Comparison of ENCODE assay signal across 8 mouse cellular contexts in genomic region chr16:96081742-96082241, GRCm38 (mm10). TPM values are rescaled to one million over a fixed set of nuclear protein-coding genes. Genes with fewer than 3 reads are reported as not detected.
DNase-seq lines count a peak whose midpoint lies in the region; ATAC-seq and TF ChIP-seq lines count a peak whose summit lies in the region.

No protein-coding gene starts in this region.

- WGBS in embryonic facial prominence, embryonic 11.5 days, result under 1% methylated on average over 56 of the region's 68 CpGs
- under 1% methylated on average over 65 of the region's 68 CpGs for WGBS in hindbrain, embryonic 14.5 days
- under 1% methylated on average over 65 of the region's 68 CpGs for WGBS in limb, embryonic 15.5 days

- no peaks in the 10 kb centered on the region for H3K9me3 ChIP-seq in embryonic facial prominence, embryonic 11.5 days (replicated peaks; ENCODE audit: control insufficient read depth, low read length)
- no peaks in the 10 kb centered on the region for H3K9me3 ChIP-seq in hindbrain, embryonic 14.5 days (ENCODE audit: control insufficient read depth, low read length)
- no peaks in the 10 kb centered on the region for H3K9me3 ChIP-seq in limb, embryonic 15.5 days

- H3K4me2 ChIP-seq in embryonic facial prominence, embryonic 11.5 days (ENCODE audit: low read depth, low read length), result peak overlapping the region; percentile 71
- peak overlapping the region; percentile 69 for H3K4me2 ChIP-seq in hindbrain, embryonic 14.5 days (replicated peaks)
- peak overlapping the region; percentile 63 for H3K4me2 ChIP-seq in limb, embryonic 15.5 days
- H3K4me2 ChIP-seq in myocyte (ENCODE audit: low read depth), result no peak overlapping the region

- H3K36me3 ChIP-seq in embryonic facial prominence, embryonic 11.5 days (replicated peaks; ENCODE audit: control insufficient read depth, insufficient read depth, low read depth, low read length), result no peaks in the 10 kb centered on the region
- peaks cover 37% of the 10 kb centered on the region for H3K36me3 ChIP-seq in hindbrain, embryonic 14.5 days (replicated peaks; ENCODE audit: control insufficient read depth, insufficient read depth)
- H3K36me3 ChIP-seq in limb, embryonic 15.5 days, result peaks cover 33% of the 10 kb centered on the region
- peaks cover 23% of the 10 kb centered on the region for H3K36me3 ChIP-seq in myocyte (ENCODE audit: control insufficient read depth, insufficient read depth)

- CTCF ChIA-PET in Patski (lab: Charles Lee), result interaction anchor here (2.3 kb wide), 1 partner anchor 10 kb away, joined by 8 read pairs; no protein-coding TSS in a partner anchor

- H3K27me3 ChIP-seq in Patski, result no peaks in the 10 kb centered on the region
- no peaks in the 10 kb centered on the region for H3K27me3 ChIP-seq in embryonic facial prominence, embryonic 11.5 days (ENCODE audit: control insufficient read depth, insufficient read depth, low read length)
- no peaks in the 10 kb centered on the region for H3K27me3 ChIP-seq in hindbrain, embryonic 14.5 days (ENCODE audit: control insufficient read depth, insufficient read depth, low read length)
- H3K27me3 ChIP-seq in limb, embryonic 15.5 days, result no peaks in the 10 kb centered on the region
- no peaks in the 10 kb centered on the region for H3K27me3 ChIP-seq in myocyte (ENCODE audit: control insufficient read depth, insufficient read depth, insufficient read length)

- no peaks in the 10 kb centered on the region for H3K4me1 ChIP-seq in embryonic facial prominence, embryonic 11.5 days (ENCODE audit: control insufficient read depth, insufficient read depth, low read length)
- H3K4me1 ChIP-seq in hindbrain, embryonic 14.5 days (replicated peaks; ENCODE audit: control insufficient read depth, insufficient read depth, low read length), result peaks cover 18% of the 10 kb centered on the region
- H3K4me1 ChIP-seq in limb, embryonic 15.5 days, result peaks cover 17% of the 10 kb centered on the region

- peak overlapping the region; percentile 99 for H3K4me3 ChIP-seq in embryonic facial prominence, embryonic 11.5 days (ENCODE audit: low read depth, low read length)
- H3K4me3 ChIP-seq in hindbrain, embryonic 14.5 days (replicated peaks; ENCODE audit: low read length), result peak overlapping the region; percentile 98
- H3K4me3 ChIP-seq in limb, embryonic 15.5 days, result peak overlapping the region; percentile 99
- H3K4me3 ChIP-seq in myocyte, result peak overlapping the region; percentile 39

- H3ac ChIP-seq in myocyte (ENCODE audit: control insufficient read depth, insufficient read length), result peak overlapping the region; percentile 91

- no peak for TF ChIP-seq POLR2A in myocyte (IDR thresholded peaks at IDR 0.05; ENCODE audit: insufficient read length, low read depth)

- TF ChIP-seq CTCF in Patski (IDR thresholded peaks at IDR 0.05), result no peak

- H3K27ac ChIP-seq in embryonic facial prominence, embryonic 11.5 days (replicated peaks; ENCODE audit: low read depth, low read length), result peak overlapping the region; percentile 97
- H3K27ac ChIP-seq in hindbrain, embryonic 14.5 days, result peak overlapping the region; percentile 98
- peak overlapping the region; percentile 98 for H3K27ac ChIP-seq in limb, embryonic 15.5 days

- ATAC-seq in Patski, result peak; percentile 19
- ATAC-seq in embryonic facial prominence, embryonic 11.5 days (replicated peaks; ENCODE audit: insufficient number of reproducible peaks, low FRiP score, low TSS enrichment, low read depth), result peak; percentile 20
- peak; percentile 24 for ATAC-seq in hindbrain, embryonic 14.5 days (ENCODE audit: low FRiP score)
- peak; percentile 35; the same call in 1 of the 2 replicates for ATAC-seq in limb, embryonic 15.5 days (ENCODE audit: insufficient number of reproducible peaks, low FRiP score, low TSS enrichment, low read depth)

- POLR2A ChIA-PET in Patski (lab: Charles Lee), result interaction anchor here (1.2 to 3.5 kb wide), 3 partner anchors 10 to 62 kb away, joined by 3 to 21 read pairs (median 5); no protein-coding TSS in a partner anchor

- peaks cover 45% of the 10 kb centered on the region for H3K79me2 ChIP-seq in myocyte (ENCODE audit: control insufficient read depth, insufficient read depth)

- H3K9ac ChIP-seq in embryonic facial prominence, embryonic 11.5 days (replicated peaks; ENCODE audit: low read length), result peak overlapping the region; percentile 98
- H3K9ac ChIP-seq in hindbrain, embryonic 14.5 days, result peak overlapping the region; percentile 99
- peak overlapping the region; percentile 95 for H3K9ac ChIP-seq in limb, embryonic 15.5 days

- DNase-seq in heart, adult 18-20 months, result peak; percentile 57 to 75
- no peak for DNase-seq in heart, adult 8-10 months (ENCODE audit: low spot score)
- DNase-seq in Patski (ENCODE audit: low read depth, low spot score), result no peak
- no peak for DNase-seq in embryonic facial prominence, embryonic 11.5 days (ENCODE audit: low spot score)
- no peak for DNase-seq in hindbrain, embryonic 14.5 days (ENCODE audit: low spot score)
- no peak for DNase-seq in thymus, postnatal 14 days

- in situ Hi-C loops in Patski (cut with MboI; ENCODE audit: low pct_unique_long_range_greater_than_20kb), result no loop called here

TF ChIP-seq in myocyte, 11 proteins besides CTCF, POLR2A, EP300 and RAD21:
- TF ChIP-seq MAX (IDR thresholded peaks at IDR 0.05; ENCODE audit: low read depth) (no peak), SRF (IDR thresholded peaks at IDR 0.05; ENCODE audit: control insufficient read depth, insufficient read length, low read depth) (no peak), E2F4 (IDR thresholded peaks at IDR 0.05; ENCODE audit: insufficient read depth) (no peak), POLR2AphosphoS2 (IDR thresholded peaks at IDR 0.05; ENCODE audit: insufficient read length, low read depth) (peak; percentile 45), REST (IDR thresholded peaks at IDR 0.05; ENCODE audit: insufficient read depth, insufficient read length) (no peak), TCF3 (IDR thresholded peaks at IDR 0.05; ENCODE audit: insufficient read length, low read depth) (no peak), CEBPB (IDR thresholded peaks at IDR 0.05; ENCODE audit: insufficient read depth, poor library complexity, severe bottlenecking) (no peak), TCF12 (IDR thresholded peaks at IDR 0.05; ENCODE audit: insufficient read depth, poor library complexity, severe bottlenecking) (no peak), MYOD1 (IDR thresholded peaks at IDR 0.05; ENCODE audit: control insufficient read depth in 1 of 3, insufficient read length in 2 of 3, low read depth in 2 of 3) (peak in 1 of 3 experiments; percentile 64), MYOG (IDR thresholded peaks at IDR 0.05; ENCODE audit: control insufficient read depth in 1 of 3, insufficient read depth in 1 of 3, insufficient read length in 2 of 3, low read depth in 2 of 3) (peak in 2 of 3 experiments; percentile 27), USF1 (IDR thresholded peaks at IDR 0.05; ENCODE audit: low read depth) (no peak)

RNA-seq across cellular contexts. Expression of gene Brwd1, which starts 0.5 kb away (rescaled TPM):
- 10 to 100 TPM; 75.4 to 80.1 TPM for total RNA-seq in heart, adult 18-20 months (2021)
- total RNA-seq in heart, adult 8-10 months (2022), result 10 to 100 TPM; 78.6 to 92.3 (median 84.7) TPM
- polyA plus RNA-seq in Patski (2021) (46.6 TPM), myocyte (2012; fragmentation: generic; extraction: Trizol) (21.4 TPM)
- 157 and 164 TPM in 2 replicates for polyA plus RNA-seq in embryonic facial prominence, embryonic 11.5 days (2014; fragmentation: Nextera tagmentation; extraction: Ambion mirVana)
- 316 and 319 TPM in 2 replicates for polyA plus RNA-seq in hindbrain, embryonic 14.5 days (2014; fragmentation: Nextera tagmentation; extraction: Ambion mirVana)
- 76.8 and 80.4 TPM in 2 replicates for polyA plus RNA-seq in limb, embryonic 15.5 days (2015; fragmentation: Nextera tagmentation; extraction: Ambion mirVana)

RNA-seq across cellular contexts. Expression of gene Hmgn1, which starts 45.7 kb away (rescaled TPM):
- 10 to 100 TPM; 46.5 to 57.6 TPM for total RNA-seq in heart, adult 18-20 months (2021)
- 10 to 100 TPM; 40.6 to 57.8 (median 43.0) TPM for total RNA-seq in heart, adult 8-10 months (2022)
- polyA plus RNA-seq in Patski (2021), result 522 TPM
- polyA plus RNA-seq in embryonic facial prominence, embryonic 11.5 days (2014; fragmentation: Nextera tagmentation; extraction: Ambion mirVana), result 1,073 and 1,266 TPM in 2 replicates
- polyA plus RNA-seq in hindbrain, embryonic 14.5 days (2014; fragmentation: Nextera tagmentation; extraction: Ambion mirVana), result 292 and 300 TPM in 2 replicates
- polyA plus RNA-seq in limb, embryonic 15.5 days (2015; fragmentation: Nextera tagmentation; extraction: Ambion mirVana), result 553 and 582 TPM in 2 replicates
- polyA plus RNA-seq in myocyte (2012; fragmentation: generic; extraction: Trizol), result 120 TPM

Comparison
In these comparisons a context has a peak if more than half of its experiments do, and no peak if none do; other contexts are left out.
1. DNase-seq: peak in heart, adult 18-20 months (2 of 2); none in heart, adult 8-10 months (single experiment), Patski (single experiment), embryonic facial prominence, embryonic 11.5 days (single experiment), hindbrain, embryonic 14.5 days (single experiment) and thymus, postnatal 14 days (single experiment).
2. H3K4me3 ChIP-seq: peak in every context shown above with its lines; median percentile 99 in embryonic facial prominence, embryonic 11.5 days; 99 in limb, embryonic 15.5 days; 98 in hindbrain, embryonic 14.5 days; 39 in myocyte.
3. Peak in every context shown above with its lines, with median percentiles within 50 percentile points of each other: ATAC-seq, H3K27ac ChIP-seq and H3K9ac ChIP-seq.